Mouse (Mus musculus) MEL (cell line): ENCODE measurements around the gene Pabpn1l. TPM values are rescaled to one million over a fixed set of nuclear protein-coding genes. Genes with fewer than 3 reads are reported as not detected.

Experiments
- DNase-seq: peaks from one replicate; pipeline ENCODE4 v3.0.0; 2011; ENCODE audit warnings: low read depth, low spot score
- H3K27ac ChIP-seq: 2 replicates; pipeline ENCODE4 v1.5.1; 2012; ENCODE audit warnings: low read depth, mild to moderate bottlenecking, control low read depth, low read length, moderate library complexity; ENCODE audit not compliant: control insufficient read depth
- H3K27me3 ChIP-seq, 2 experiments: fragments of 150-350 bp in 1 of 2; sonication (generic) in 1 of 2; 2 replicates each; pipeline ENCODE4 v1.6.1; 2012; ENCODE audit warnings: low read length in 2 of 2, mild to moderate bottlenecking in 2 of 2, improper control_type of control experiment in 1 of 2, moderate library complexity in 1 of 2; ENCODE audit not compliant: insufficient read depth in 2 of 2, control insufficient read depth in 1 of 2
- H3K36me3 ChIP-seq, 2 experiments: 2 replicates each; pipeline ENCODE4 v1.6.1; 2012 to 2014; ENCODE audit warnings: low read length in 2 of 2, improper control_type of control experiment in 1 of 2, inconsistent platforms in 1 of 2, mild to moderate bottlenecking in 1 of 2; ENCODE audit not compliant: insufficient read depth in 2 of 2, control insufficient read depth in 1 of 2
- H3K4me1 ChIP-seq, 2 experiments: fragments of 150-350 bp in 1 of 2; sonication (generic) in 1 of 2; 2 replicates each; pipeline ENCODE4 v1.6.1; 2012; ENCODE audit warnings: low read length in 2 of 2, improper control_type of control experiment in 1 of 2, mild to moderate bottlenecking in 1 of 2; ENCODE audit not compliant: insufficient read depth in 2 of 2, control insufficient read depth in 1 of 2
- H3K4me3 ChIP-seq, 2 experiments: fragments of 150-350 bp in 1 of 2; sonication (generic) in 1 of 2; 2 replicates each; pipeline ENCODE4 v1.5.1; 2012; ENCODE audit warnings: low read depth in 2 of 2, low read length in 2 of 2, mild to moderate bottlenecking in 2 of 2, moderate library complexity in 2 of 2, control low read depth in 1 of 2, improper control_type of control experiment in 1 of 2; ENCODE audit not compliant: control insufficient read depth in 1 of 2, insufficient read depth in 1 of 2
- H3K79me2 ChIP-seq: 2 replicates; pipeline ENCODE4 v1.6.1; 2012; ENCODE audit warnings: mild to moderate bottlenecking, low read length, moderate library complexity; ENCODE audit not compliant: control insufficient read depth, poor library complexity, insufficient read depth
- H3K9ac ChIP-seq: 2 replicates; pipeline ENCODE4 v1.6.1; 2012; ENCODE audit warnings: low read depth, mild to moderate bottlenecking, control low read depth, low read length, moderate library complexity; ENCODE audit not compliant: control insufficient read depth, poor library complexity, severe bottlenecking
- H3K9me3 ChIP-seq: fragments of 150-350 bp; sonication (generic); replicated peaks from 2 replicates; pipeline ENCODE4 v1.6.1; 2012; ENCODE audit warnings: mild to moderate bottlenecking, low read length, improper control_type of control experiment, moderate library complexity; ENCODE audit not compliant: insufficient read depth
- CHD2 ChIP-seq: IDR thresholded peaks from 2 replicates; pipeline ENCODE4 v1.6.1; 2011; ENCODE audit warnings: low read length, improper control_type of control experiment
- CTCF ChIP-seq, 3 experiments: IDR thresholded peaks in 2 of 3; conservative IDR thresholded peaks in 1 of 3; 2 replicates each; pipeline ENCODE4 v1.5.1; 2011 to 2012; ENCODE audit warnings: low read length in 3 of 3, low read depth in 2 of 3, mild to moderate bottlenecking in 2 of 3, improper control_type of control experiment in 1 of 3, inconsistent platforms in 1 of 3, mixed read lengths in 1 of 3, moderate library complexity in 1 of 3; ENCODE audit not compliant: control insufficient read depth in 1 of 3, insufficient read depth in 1 of 3, poor library complexity in 1 of 3, severe bottlenecking in 1 of 3
- ELF1 ChIP-seq: IDR thresholded peaks from 2 replicates; pipeline ENCODE4 v1.6.1; 2014; ENCODE audit warnings: low read depth, mild to moderate bottlenecking, inconsistent platforms, low read length, improper control_type of control experiment, moderate library complexity
- GABPA ChIP-seq: IDR thresholded peaks from 2 replicates; pipeline ENCODE4 v1.6.1; 2012; ENCODE audit warnings: low read depth, mild to moderate bottlenecking, inconsistent platforms, low read length, improper control_type of control experiment, moderate library complexity
- KAT2A ChIP-seq: conservative IDR thresholded peaks from 2 replicates; pipeline ENCODE4 v1.6.1; 2012; ENCODE audit warnings: low read depth, low read length, improper control_type of control experiment, inconsistent platforms
- MAFK ChIP-seq: IDR thresholded peaks from 2 replicates; pipeline ENCODE4 v1.6.1; 2011; ENCODE audit warnings: low read depth, mild to moderate bottlenecking, low read length, improper control_type of control experiment, borderline replicate concordance
- MAZ ChIP-seq: IDR thresholded peaks from 2 replicates; pipeline ENCODE4 v1.6.1; 2012; ENCODE audit warnings: low read depth, mild to moderate bottlenecking, inconsistent platforms, low read length, improper control_type of control experiment
- MYC ChIP-seq: IDR thresholded peaks from 2 replicates; pipeline ENCODE4 v1.6.1; 2011; ENCODE audit warnings: low read depth, mild to moderate bottlenecking, low read length, improper control_type of control experiment, moderate library complexity
- NRF1 ChIP-seq: IDR thresholded peaks from 2 replicates; pipeline ENCODE4 v1.6.1; 2014; ENCODE audit warnings: low read depth, mild to moderate bottlenecking, inconsistent platforms, low read length, improper control_type of control experiment, moderate library complexity; ENCODE audit not compliant: poor library complexity, insufficient read depth, severe bottlenecking
- POLR2A ChIP-seq, 2 experiments: IDR thresholded peaks; 2 replicates each; pipeline ENCODE4 v1.6.1; 2011 to 2012; ENCODE audit warnings: low read length in 2 of 2, mild to moderate bottlenecking in 2 of 2, control low read depth in 1 of 2, improper control_type of control experiment in 1 of 2, low read depth in 1 of 2, moderate library complexity in 1 of 2; ENCODE audit not compliant: control insufficient read depth in 1 of 2, insufficient read depth in 1 of 2, poor library complexity in 1 of 2
- POLR2AphosphoS2 ChIP-seq: IDR thresholded peaks from 2 replicates; pipeline ENCODE4 v1.6.1; 2011; ENCODE audit warnings: low read length, improper control_type of control experiment
- RAD21 ChIP-seq: IDR thresholded peaks from 2 replicates; pipeline ENCODE4 v1.6.1; 2011; ENCODE audit warnings: mild to moderate bottlenecking, low read depth, low read length, improper control_type of control experiment
- RCOR1 ChIP-seq: IDR thresholded peaks from 2 replicates; pipeline ENCODE4 v1.6.1; 2012; ENCODE audit warnings: low read depth, mild to moderate bottlenecking, inconsistent platforms, low read length, improper control_type of control experiment
- TBP ChIP-seq: IDR thresholded peaks from 2 replicates; pipeline ENCODE4 v1.8.0; 2011; ENCODE audit warnings: low read depth, low read length, improper control_type of control experiment
- UBTF ChIP-seq: IDR thresholded peaks from 2 replicates; pipeline ENCODE4 v1.6.1; 2012; ENCODE audit warnings: low read depth, mild to moderate bottlenecking, inconsistent platforms, low read length, improper control_type of control experiment, moderate library complexity, borderline replicate concordance; ENCODE audit not compliant: insufficient read depth
- ZC3H11A ChIP-seq: IDR thresholded peaks from 2 replicates; pipeline ENCODE4 v1.6.1; 2012; ENCODE audit warnings: low read depth, mild to moderate bottlenecking, inconsistent platforms, low read length, improper control_type of control experiment
- ZMIZ1 ChIP-seq: IDR thresholded peaks from 2 replicates; pipeline ENCODE4 v1.6.1; 2012; ENCODE audit warnings: low read depth, mild to moderate bottlenecking, inconsistent platforms, low read length, improper control_type of control experiment, moderate library complexity
- polyA plus RNA-seq, 2 experiments: library from polyadenylated mRNA; stranded (reverse) in 1 of 2; unstranded in 1 of 2; fragments of >175 nt in 1 of 2; fragments of >200 nt in 1 of 2; gene quantifications; 2 replicates each; pipeline versions ENCODE4 v1.2.1 to v1.2.4; 2012; ENCODE audit warnings: low replicate concordance in 2 of 2, low read depth in 1 of 2; ENCODE audit not compliant: insufficient read length in 2 of 2, insufficient read depth in 1 of 2, missing spikeins in 1 of 2
- total RNA-seq: library from RNA; depleted of rRNA; stranded (reverse); fragments of 300-350 nt; gene quantifications from 2 replicates; pipeline ENCODE4 v1.2.3, GENCODE M21; 2012

The Pabpn1l gene
- total and polyA plus RNA-seq, 3 experiments = 0.15 TPM; not detected in 2

- H3K36me3 ChIP-seq = peaks cover 7 to 12% of the 10 kb centered on the region in 2 experiments
- H3K4me3 ChIP-seq = no peak overlapping the region
- no peaks in the 10 kb centered on the region for H3K27me3 ChIP-seq
- no peaks in the 10 kb centered on the region for H3K79me2 ChIP-seq
- peaks cover 0 to 20% of the 10 kb centered on the region in 2 experiments; a peak in 2 of 4 replicates for H3K4me1 ChIP-seq
- H3K27ac ChIP-seq = no peak overlapping the region
- no peak for DNase-seq
- H3K9me3 ChIP-seq = no peaks in the 10 kb centered on the region
- H3K9ac ChIP-seq = no peak overlapping the region
- no peak for TF ChIP-seq RCOR1
- no peak for TF ChIP-seq CTCF (IDR thresholded peaks at IDR 0.05 in 2 of 3, conservative IDR thresholded peaks at IDR 0.05 in 1 of 3; ENCODE audit: control insufficient read depth in 1 of 3, insufficient read depth in 1 of 3, low read depth in 2 of 3, low read length in 3 of 3, poor library complexity in 1 of 3, severe bottlenecking in 1 of 3)
- TF ChIP-seq ELF1 = no peak
- no peak for TF ChIP-seq KAT2A
- TF ChIP-seq GABPA = no peak
- peak in 1 of 2 experiments; percentile 8; a peak in 1 of 4 replicates for TF ChIP-seq POLR2A (IDR thresholded peaks at IDR 0.05; ENCODE audit: control insufficient read depth in 1 of 2, insufficient read depth in 1 of 2, low read depth in 1 of 2, low read length in 2 of 2, poor library complexity in 1 of 2)
- no peak for TF ChIP-seq TBP
- no peak for TF ChIP-seq CHD2
- no peak for TF ChIP-seq UBTF
- TF ChIP-seq MAFK = no peak
- no peak for TF ChIP-seq MYC
- TF ChIP-seq POLR2AphosphoS2 = 0 out of 2 replicates have a peak, but pooled peaks have one; percentile 13
- TF ChIP-seq RAD21 = no peak
- TF ChIP-seq MAZ = no peak
These were observed 17.1 kb upstream of the Pabpn1l start for GRCm38 (mm10) chr8:122639521-122640248.

GRCm38 (mm10) chr8:122638601-122639000 lies 16.1 kb upstream of the Pabpn1l start:
- peaks cover 0 to 20% of the 10 kb centered on the region in 2 experiments; a peak in 2 of 4 replicates for H3K4me1 ChIP-seq
- H3K9ac ChIP-seq = no peak overlapping the region
- no peaks in the 10 kb centered on the region for H3K27me3 ChIP-seq
- H3K27ac ChIP-seq = no peak overlapping the region
- no peak overlapping the region for H3K4me3 ChIP-seq
- H3K36me3 ChIP-seq = peaks cover 12 to 14% of the 10 kb centered on the region in 2 experiments
- H3K79me2 ChIP-seq = no peaks in the 10 kb centered on the region
- no peaks in the 10 kb centered on the region for H3K9me3 ChIP-seq
- DNase-seq = no peak
- TF ChIP-seq POLR2AphosphoS2 = no peak; the same call in 1 of the 2 replicates
- TF ChIP-seq ZC3H11A = no peak
- TF ChIP-seq NRF1 = no peak
- TF ChIP-seq KAT2A = no peak
- no peak for TF ChIP-seq ZMIZ1
